Mouse (Mus musculus) right cerebral cortex, postnatal 25 days (tissue): ENCODE results near the gene Ufsp2.
A peak's percentile ranks its signal among the peaks of the same experiment; 100 is the strongest.

Source experiments
- DNase-seq: peaks from one replicate; pipeline ENCODE4 v3.0.0; 2022

The Ufsp2 gene

GRCm38 (mm10) chr8:45975126-45975836 lies at the start of gene Ufsp2, which contains the start of gene 1700029J07Rik:
Gene Ufsp2 (plus strand): TSS chr8:45975528.
Gene 1700029J07Rik (minus strand): TSS chr8:45975252.
- peak; percentile 98 for DNase-seq

- DNase-seq = peak; percentile 92
Observed at GRCm38 (mm10) chr8:45934582-45935014, 40.7 kb upstream of the Ufsp2 start, which contains the start of gene Ccdc110. Gene Ccdc110 (plus strand): TSS chr8:45934619.

DNA sequence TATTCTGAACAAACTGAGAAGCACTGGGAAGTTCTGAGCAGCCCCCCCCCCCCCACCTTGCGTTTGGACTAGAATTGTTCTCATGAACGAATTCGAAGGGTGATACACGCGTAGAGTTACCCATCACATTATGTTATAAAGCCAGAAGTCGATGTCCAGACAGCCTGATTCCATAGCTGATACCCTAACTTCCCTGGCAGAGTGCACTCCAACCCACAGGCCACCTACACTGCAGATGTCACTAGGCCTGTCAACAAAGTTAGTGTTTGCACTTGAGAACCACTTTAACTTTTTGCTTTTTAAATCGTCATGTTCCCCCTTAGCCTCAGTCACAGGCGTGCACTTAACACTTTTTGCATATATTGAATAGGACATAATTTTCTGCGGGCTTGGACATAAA lies 38.3 kb upstream of the Ufsp2 start:
- DNase-seq = no peak

- no peak for DNase-seq
Observed at GRCm38 (mm10) chr8:45946283-45946682, 29.0 kb upstream of the Ufsp2 start.

- no peak for DNase-seq
Observed at GRCm38 (mm10) chr8:45950622-45951021, 24.7 kb upstream of the Ufsp2 start.

DNA sequence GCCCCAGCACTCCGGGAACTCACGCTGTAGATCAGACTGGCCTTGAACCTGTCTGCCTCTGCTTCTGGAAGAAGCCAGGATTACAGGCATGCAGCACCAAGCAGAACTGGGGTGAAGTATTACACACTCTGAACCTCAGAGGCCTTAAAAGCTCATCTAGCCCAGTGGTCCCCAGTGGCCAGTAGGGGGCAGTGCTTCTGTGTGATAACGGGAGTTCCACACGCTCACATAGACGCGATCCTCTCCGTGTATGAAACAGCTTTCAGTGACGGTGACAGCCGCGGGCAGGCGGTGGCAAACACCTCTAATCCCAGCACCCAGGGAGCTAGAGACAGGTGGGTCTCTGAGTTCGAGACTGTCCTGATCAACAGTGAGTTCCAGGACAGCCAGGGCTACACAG lies 4.4 kb upstream of the Ufsp2 start:
- DNase-seq = no peak

DNA sequence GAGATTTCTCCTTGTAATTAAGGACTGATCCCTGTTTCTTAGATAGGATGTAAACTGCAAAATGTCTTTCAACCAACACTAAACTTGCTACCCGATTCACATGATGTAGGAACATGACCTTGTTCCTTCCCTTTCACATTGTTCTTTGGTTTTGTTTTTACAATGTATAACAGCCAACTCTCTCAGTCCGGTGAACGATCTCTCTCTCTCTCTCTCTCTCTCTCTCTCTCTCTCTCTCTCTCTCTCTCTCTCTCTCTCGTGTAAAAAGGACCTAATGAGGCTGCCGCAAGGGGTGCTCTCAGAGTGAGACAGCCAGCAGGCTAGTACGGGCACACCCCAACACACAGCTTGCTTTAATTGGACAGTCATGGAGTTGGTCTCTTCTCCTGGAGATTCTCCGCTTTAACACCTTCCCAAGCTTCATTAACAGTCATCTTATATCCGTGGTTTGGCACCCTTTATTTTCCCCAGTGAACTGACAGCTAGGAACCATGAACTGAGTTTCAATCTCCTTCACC lies 1.3 kb upstream of the Ufsp2 start:
- no peak for DNase-seq

- DNase-seq = no peak
Observed at GRCm38 (mm10) chr8:45975837-45976468, 625 bp downstream of the Ufsp2 start.

- no peak for DNase-seq
Observed at GRCm38 (mm10) chr8:45986665-45987064, 11.3 kb downstream of the Ufsp2 start.

DNA sequence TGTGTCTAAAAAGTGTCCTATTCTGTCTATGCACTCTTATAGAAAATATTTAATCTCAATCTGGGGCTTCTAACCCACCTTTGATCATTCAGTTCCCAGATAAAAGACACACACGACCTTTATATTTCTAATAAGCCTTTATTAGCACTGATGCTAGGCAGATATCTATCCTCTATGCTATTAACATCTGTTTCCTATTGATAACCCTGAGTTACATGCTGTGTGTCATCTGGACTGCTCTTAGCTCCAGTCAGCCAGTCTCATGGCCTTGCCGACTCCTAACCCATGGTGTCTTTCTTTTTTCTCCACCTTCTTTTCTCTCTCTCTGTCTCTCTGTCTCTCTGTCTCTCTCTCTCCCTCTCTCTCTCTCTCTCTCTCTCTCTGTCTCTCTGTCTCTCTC lies 12.9 kb downstream of the Ufsp2 start:
- no peak for DNase-seq

DNA sequence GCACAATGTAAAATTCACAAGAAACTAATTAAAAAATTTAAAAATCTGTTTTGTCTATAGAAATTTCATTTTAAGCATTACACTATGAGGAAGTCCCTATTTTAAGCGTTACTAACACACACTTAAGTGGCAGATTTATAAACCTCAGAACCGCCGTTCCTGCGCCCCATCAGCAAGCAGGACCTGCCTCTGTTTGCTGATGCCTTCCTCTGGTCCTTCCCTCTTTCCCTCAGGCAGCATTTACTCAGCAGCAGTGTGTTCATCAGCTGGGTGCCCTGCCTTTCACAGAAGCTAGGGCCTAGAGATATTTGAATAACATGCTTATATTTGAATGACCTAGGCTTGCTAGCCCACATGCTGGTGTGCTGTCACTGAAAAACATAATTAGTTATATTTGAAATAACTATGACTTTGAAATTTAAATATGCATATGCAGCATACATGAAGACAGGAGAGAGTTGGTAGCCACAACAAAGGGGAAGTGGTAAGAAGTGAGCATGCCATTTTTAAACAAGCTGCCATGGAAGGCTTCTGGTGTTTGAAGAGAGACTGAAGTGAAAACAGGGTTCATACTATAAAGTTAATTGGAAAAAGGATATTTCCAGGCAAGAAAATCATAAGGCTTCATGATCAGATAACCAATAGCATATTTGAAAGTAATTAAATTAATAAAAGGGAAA lies 15.4 kb downstream of the Ufsp2 start:
- DNase-seq = no peak

DNA sequence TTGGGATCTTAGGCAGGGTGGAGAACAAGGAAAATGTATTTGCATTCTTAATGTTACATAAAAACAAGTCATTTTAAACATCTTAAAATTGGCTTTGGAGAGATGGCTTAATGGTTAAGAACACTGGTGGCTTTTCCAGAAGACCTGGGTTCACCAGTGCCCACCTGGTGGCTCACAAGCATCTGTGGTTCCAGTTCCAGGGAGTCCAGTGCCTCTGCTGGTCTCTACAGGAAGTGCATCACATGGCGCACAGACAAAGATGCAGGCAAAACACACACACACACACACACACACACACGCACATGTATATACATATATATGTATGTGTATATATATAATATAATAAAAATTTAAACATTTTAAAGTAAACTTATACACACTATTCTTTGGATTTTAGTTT lies 18.8 kb downstream of the Ufsp2 start:
- DNase-seq = no peak

DNA sequence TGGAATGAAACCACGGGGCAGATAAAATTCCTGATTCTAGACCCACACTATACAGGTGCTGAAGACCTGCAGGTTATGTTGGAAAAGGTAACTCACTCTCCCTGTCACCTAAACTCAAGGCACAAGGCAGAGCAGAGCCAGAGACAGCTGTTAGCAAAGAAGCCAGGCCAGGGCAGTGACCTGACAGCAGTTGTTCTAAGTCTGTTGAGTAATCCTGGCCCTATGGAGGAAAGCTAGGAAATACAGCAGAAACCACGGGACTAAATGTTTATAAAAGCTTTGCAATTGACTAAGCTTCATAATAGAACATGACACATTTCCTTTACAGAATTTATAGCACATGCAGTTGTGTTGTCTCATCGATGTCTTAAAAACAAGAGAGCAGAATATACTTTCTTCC lies 20.2 kb downstream of the Ufsp2 start:
- DNase-seq = no peak

- no peak for DNase-seq
Observed at GRCm38 (mm10) chr8:45998228-45998627, 22.9 kb downstream of the Ufsp2 start.

DNA sequence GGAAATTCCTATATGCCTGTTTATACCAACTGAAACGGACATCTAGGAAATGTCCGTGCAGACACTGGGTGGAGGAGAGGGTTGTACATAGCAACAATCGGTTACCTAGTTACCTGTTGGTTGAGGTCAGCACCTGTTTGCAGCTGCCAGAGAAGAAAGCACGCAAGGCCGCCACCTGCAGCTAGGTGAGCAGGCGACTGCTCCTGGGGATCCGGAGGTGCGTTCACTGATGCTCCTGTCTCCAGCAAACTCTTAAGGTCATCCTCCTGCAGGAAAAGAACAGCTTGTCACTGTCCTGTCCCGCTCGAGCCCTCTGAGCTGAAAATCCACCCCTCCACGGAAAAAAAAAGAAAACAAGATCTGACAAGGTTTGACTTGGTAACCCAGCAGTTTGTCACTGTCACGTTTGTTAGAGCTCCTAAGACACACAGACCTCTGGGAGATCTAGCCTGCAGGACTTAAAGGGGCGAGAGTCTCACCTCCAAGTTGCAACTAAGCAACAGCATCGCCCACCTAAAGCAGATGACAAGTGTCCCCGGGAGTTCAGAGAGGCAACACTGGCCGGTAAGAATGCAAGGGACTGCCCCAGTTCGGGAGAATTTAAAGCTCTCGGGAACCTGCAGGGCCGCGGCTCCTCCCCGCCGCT lies 23.9 kb downstream of the Ufsp2 start, which contains the start of gene Lrp2bp:
TSS of gene Lrp2bp (plus strand) at position 166 of the 646 bp plus-strand sequence.
- peak; percentile 21 for DNase-seq

DNA sequence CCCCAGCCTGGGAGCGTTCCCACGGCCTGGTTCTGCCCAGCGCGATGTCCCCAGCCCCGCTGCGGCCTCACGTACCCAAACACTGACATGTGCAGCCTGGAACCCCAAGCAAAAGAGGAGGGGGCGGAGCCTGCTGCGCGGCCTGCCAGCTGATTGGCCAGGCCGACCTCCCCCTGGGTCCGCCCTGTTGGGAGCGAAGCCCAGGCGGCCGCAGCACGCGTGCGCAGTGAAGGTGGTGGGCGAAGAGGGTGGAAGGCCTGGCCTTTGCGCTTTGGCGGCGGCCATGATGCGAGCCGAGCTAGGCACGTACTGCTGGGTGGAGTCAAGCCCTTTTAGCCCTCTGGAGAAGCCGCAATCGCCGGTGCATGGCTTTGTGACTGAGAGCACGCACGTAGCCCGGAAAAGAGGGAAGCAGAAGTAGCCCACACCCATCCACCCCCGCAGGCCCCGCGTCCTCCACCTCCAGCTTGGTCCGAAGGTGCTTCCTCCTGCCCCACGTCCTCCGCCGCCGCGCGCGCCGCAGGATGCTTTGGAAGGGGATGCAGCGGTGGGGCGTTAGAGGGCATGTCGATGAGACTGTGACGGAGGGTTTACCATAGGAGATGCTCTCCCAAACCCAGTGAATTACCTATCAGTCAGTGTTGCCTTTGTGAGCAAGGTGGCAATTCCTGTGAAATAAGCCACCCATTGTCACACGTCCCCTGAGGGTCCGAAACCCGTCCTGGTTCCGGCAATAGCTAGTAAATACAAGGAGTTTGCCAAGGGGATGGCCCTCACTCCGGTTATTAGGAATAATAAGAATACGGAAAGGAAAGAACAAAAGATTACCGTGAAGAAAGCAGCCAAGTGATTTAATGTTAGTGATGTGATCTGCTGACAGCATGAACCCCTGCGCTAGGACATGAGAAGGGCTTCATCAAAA lies 24.7 kb downstream of the Ufsp2 start:
- peak; percentile 99 for DNase-seq

GRCm38 (mm10) chr8:46005596-46005995 lies 30.3 kb downstream of the Ufsp2 start, which contains the start of gene Ankrd37:
Gene Ankrd37 (minus strand): TSS chr8:46005707.
- no peak for DNase-seq

DNA sequence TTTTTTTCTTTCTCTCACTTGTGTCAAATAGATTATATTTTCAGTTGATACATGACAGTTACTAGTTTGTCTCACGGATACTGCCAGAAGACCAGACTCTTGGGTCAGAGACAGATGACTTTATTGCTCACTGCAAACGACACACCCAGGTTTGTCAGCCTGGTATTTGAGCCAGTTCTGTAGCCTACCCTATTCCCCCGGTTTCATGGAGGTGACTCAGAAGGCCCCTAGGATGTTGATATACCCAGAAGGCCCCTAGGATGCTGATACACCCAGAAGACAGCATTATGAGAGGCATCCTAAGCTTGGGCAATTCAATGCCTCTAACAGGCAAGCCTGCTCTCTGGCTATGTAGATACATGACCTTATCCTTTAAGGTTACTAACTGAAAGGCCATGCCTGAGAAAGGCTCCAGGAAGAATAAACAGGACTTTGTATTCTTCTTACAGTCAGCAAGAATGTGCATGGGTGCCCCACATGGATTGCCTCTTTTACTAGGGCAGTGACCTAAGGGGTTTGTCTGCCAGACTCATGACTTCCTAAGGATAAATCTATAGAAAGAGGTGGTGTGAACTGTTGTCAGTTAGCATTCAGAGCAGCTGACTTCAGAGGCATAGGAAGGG lies 31.8 kb downstream of the Ufsp2 start:
- DNase-seq = no peak

- no peak for DNase-seq
Observed at GRCm38 (mm10) chr8:46010306-46010705, 35.0 kb downstream of the Ufsp2 start.

- DNase-seq = peak; percentile 47
Observed at GRCm38 (mm10) chr8:46010746-46011680, 35.7 kb downstream of the Ufsp2 start.
